Mouse (Mus musculus): Measurements from ENCODE around the gene Spast. TPM values are rescaled to one million over a fixed set of nuclear protein-coding genes. Genes with fewer than 3 reads are reported as not detected.
"Not testable (repeated sequence)": the region's sequence is repeated elsewhere in the genome, so short reads cannot be mapped to it uniquely, and the experiment has no call there.

The Spast gene
- polyA plus RNA-seq, 1 experiment from 2014 or later, result 8.5 TPM

DNA sequence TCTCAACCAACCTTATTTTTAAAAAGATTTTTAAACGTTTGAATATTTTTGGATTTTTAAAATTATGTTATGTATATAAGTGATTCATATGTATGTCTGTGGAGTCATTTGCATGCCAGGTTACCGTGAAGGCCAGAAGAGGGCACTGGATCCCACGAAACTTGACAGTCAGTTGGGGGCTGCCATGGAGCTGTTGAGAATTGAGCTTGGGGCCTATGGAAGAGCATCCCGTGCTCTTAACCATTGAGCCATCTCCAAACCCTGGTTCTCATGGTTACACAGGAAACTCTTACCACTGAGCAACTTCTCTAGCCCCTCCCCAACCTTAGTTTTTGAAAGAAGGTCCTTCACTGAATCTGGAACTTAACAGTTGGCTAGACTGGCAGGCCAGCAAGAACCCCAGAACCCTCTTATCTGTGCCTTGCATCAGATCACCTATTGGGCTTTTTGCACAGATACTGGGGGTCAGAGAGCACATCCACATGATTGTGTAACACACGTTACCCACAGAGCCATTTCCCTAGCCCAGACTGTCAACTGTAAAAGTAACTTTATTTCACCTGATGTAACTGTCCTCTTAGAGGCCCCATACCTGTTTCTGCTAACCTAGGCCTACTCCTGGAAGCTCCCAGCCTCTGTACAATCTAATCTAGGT is 16.3 kb upstream of the Spast start:
- ATAC-seq, result no peak
- Histone ChIP-seq H3K36me3 (ENCODE audit: control insufficient read depth, insufficient read depth, low read length) (no peaks in the 10 kb centered on the region), H3K4me2 (ENCODE audit: low read depth, low read length) (no peak overlapping the region), H3K4me3 (ENCODE audit: low read length) (no peak overlapping the region), H3K27ac (ENCODE audit: low read length) (no peak overlapping the region), H3K4me1 (ENCODE audit: control insufficient read depth, insufficient read depth, low read length) (no peaks in the 10 kb centered on the region), H3K9ac (ENCODE audit: low read depth, low read length) (no peak overlapping the region), H3K27me3 (replicated peaks; ENCODE audit: control insufficient read depth, insufficient read depth, low read length) (no peaks in the 10 kb centered on the region), H3K9me3 (ENCODE audit: control insufficient read depth, low read length) (no peaks in the 10 kb centered on the region)
- WGBS, result 50% methylated on average over 5 of the region's 5 CpGs

DNA sequence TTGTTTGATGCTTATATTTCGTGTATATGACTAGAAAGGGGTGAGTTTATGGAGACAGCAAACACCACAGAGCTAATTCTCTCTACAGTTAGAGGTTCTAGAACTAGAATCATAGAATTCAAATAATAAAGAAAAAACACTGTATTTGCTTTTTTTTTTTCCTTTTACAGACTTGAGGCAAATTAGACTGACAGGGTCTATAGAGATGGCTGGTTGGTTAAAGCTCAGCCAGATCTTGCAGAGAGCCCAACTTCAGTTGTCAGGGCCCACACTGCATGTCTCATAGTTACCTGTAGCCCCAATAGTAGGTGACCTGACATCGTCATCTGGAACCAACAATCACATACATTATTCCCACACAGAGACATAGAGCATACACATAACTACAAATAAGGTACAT is 14.9 kb upstream of the Spast start, which contains the start of gene Dpy30:
TSS of gene Dpy30 (minus strand) at position 101 of the 400 bp plus-strand sequence.
- Histone ChIP-seq H3K9me3 (ENCODE audit: control insufficient read depth, low read length) (no peaks in the 10 kb centered on the region), H3K9ac (ENCODE audit: low read depth, low read length) (no peak within 1 kb of the TSS), H3K36me3 (ENCODE audit: control insufficient read depth, insufficient read depth, low read length) (no peaks in the 10 kb centered on the region), H3K4me2 (ENCODE audit: low read depth, low read length) (no peak within 1 kb of the TSS), H3K27me3 (replicated peaks; ENCODE audit: control insufficient read depth, insufficient read depth, low read length) (no peaks in the 10 kb centered on the region), H3K4me3 (ENCODE audit: low read length) (no peak within 1 kb of the TSS), H3K4me1 (ENCODE audit: control insufficient read depth, insufficient read depth, low read length) (no peaks in the 10 kb centered on the region), H3K27ac (ENCODE audit: low read length) (no peak within 1 kb of the TSS)
- WGBS, result 71% methylated on average over 2 of the region's 2 CpGs
- ATAC-seq, result no peak

- H3K27ac ChIP-seq (ENCODE audit: low read length); H3K4me3 ChIP-seq (ENCODE audit: low read length); H3K27me3 ChIP-seq (replicated peaks; ENCODE audit: control insufficient read depth, insufficient read depth, low read length); H3K4me1 ChIP-seq (ENCODE audit: control insufficient read depth, insufficient read depth, low read length); H3K9me3 ChIP-seq (ENCODE audit: control insufficient read depth, low read length); H3K4me2 ChIP-seq (ENCODE audit: low read depth, low read length); ATAC-seq; H3K9ac ChIP-seq (ENCODE audit: low read depth, low read length); H3K36me3 ChIP-seq (ENCODE audit: control insufficient read depth, insufficient read depth, low read length): not testable (repeated sequence)
- WGBS, result 91% methylated on average over 7 of the region's 7 CpGs
These were observed 11.6 kb upstream of the Spast start for GRCm38 (mm10) chr17:74327195-74327594.

GRCm38 (mm10) chr17:74328146-74328545 is 10.6 kb upstream of the Spast start:
- H3K27me3 ChIP-seq (replicated peaks; ENCODE audit: control insufficient read depth, insufficient read depth, low read length); H3K4me2 ChIP-seq (ENCODE audit: low read depth, low read length); H3K36me3 ChIP-seq (ENCODE audit: control insufficient read depth, insufficient read depth, low read length); H3K9ac ChIP-seq (ENCODE audit: low read depth, low read length); H3K27ac ChIP-seq (ENCODE audit: low read length); ATAC-seq; H3K4me1 ChIP-seq (ENCODE audit: control insufficient read depth, insufficient read depth, low read length); H3K4me3 ChIP-seq (ENCODE audit: low read length); H3K9me3 ChIP-seq (ENCODE audit: control insufficient read depth, low read length): not testable (repeated sequence)
- WGBS, result 48% methylated on average over 2 of the region's 2 CpGs

DNA sequence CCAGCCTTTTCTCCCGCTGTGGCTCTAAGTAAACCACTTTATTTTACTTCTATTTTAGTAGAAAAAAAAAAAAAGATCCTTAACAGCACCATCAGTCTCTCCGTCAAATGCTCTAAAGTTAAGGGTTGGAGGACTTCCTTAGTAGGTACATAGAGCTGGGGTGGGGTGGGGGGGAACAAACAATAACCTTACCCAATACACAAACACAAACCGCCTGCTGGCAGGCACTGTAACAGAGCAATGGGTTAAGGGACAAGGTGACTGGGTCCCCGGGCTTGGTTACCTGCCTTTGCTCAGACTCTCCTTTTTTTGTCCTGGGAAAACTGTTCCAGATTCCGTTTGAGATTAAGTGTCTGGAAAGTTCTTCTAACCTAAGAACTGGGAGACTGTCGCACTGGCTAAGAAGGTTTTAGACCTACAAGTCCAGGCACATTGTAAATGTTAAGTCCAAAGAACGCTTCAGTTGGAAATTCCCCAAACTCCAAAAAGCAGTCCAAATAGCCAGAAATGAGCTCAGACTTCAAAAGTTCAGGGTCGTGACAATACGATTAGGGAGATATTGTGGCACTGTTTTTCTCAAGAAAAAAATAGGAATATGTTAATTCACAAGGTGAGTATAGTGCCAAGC is 7.6 kb upstream of the Spast start:
- ATAC-seq, result no peak
- no peak overlapping the region for H3K27ac ChIP-seq (ENCODE audit: low read length)
- H3K4me1 ChIP-seq (ENCODE audit: control insufficient read depth, insufficient read depth, low read length), result no peaks in the 10 kb centered on the region

GRCm38 (mm10) chr17:74338225-74338931 is 409 bp upstream of the Spast start:
- peak; percentile 98 for ATAC-seq
- under 1% methylated on average over 50 of the region's 50 CpGs for WGBS
- Histone ChIP-seq H3K27me3 (replicated peaks; ENCODE audit: control insufficient read depth, insufficient read depth, low read length) (no peaks in the 10 kb centered on the region), H3K9me3 (ENCODE audit: control insufficient read depth, low read length) (no peaks in the 10 kb centered on the region), H3K27ac (ENCODE audit: low read length) (peak overlapping the region; percentile 96), H3K4me2 (ENCODE audit: low read depth, low read length) (peak overlapping the region; percentile 76), H3K9ac (ENCODE audit: low read depth, low read length) (peak overlapping the region; percentile 91), H3K4me1 (ENCODE audit: control insufficient read depth, insufficient read depth, low read length) (peaks cover 21% of the 10 kb centered on the region), H3K4me3 (ENCODE audit: low read length) (peak overlapping the region; percentile 90), H3K36me3 (ENCODE audit: control insufficient read depth, insufficient read depth, low read length) (no peaks in the 10 kb centered on the region)

More for the DNA sequence above, 7.6 kb upstream of the Spast start:
- no peak overlapping the region for H3K9ac ChIP-seq (ENCODE audit: low read depth, low read length)
- H3K27me3 ChIP-seq (replicated peaks; ENCODE audit: control insufficient read depth, insufficient read depth, low read length), result no peaks in the 10 kb centered on the region
- H3K9me3 ChIP-seq (ENCODE audit: control insufficient read depth, low read length), result no peaks in the 10 kb centered on the region
- WGBS, result 76% methylated on average over 9 of the region's 9 CpGs
- H3K4me3 ChIP-seq (ENCODE audit: low read length), result no peak overlapping the region
- no peaks in the 10 kb centered on the region for H3K36me3 ChIP-seq (ENCODE audit: control insufficient read depth, insufficient read depth, low read length)
- no peak overlapping the region for H3K4me2 ChIP-seq (ENCODE audit: low read depth, low read length)

DNA sequence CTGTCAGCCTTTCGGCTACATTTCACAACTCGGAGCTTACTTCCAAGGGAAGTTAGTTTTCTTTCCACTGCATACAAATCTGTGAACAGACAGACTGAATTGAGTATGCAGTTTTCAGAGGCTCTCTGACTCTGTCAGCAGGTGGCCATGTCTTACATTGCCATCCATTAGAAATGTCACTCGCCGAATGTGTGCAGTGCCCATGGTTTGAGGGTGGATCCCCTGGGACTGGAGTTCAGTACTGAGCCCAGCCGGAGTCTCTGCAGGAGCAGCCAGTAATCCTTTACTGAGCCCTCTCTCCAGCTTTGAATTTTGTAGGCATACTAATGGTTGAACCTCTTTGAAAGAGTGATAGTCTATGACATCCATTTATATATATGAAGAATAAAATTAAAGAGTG is 2.4 kb downstream of the Spast start:
- H3K4me2 ChIP-seq (ENCODE audit: low read depth, low read length), result no peak overlapping the region
- H3K36me3 ChIP-seq (ENCODE audit: control insufficient read depth, insufficient read depth, low read length), result no peaks in the 10 kb centered on the region
- no peak overlapping the region for H3K9ac ChIP-seq (ENCODE audit: low read depth, low read length)
- no peak for ATAC-seq
- H3K4me1 ChIP-seq (ENCODE audit: control insufficient read depth, insufficient read depth, low read length), result peaks cover 21% of the 10 kb centered on the region
- WGBS, result 67% methylated on average over 5 of the region's 5 CpGs
- no peak overlapping the region for H3K4me3 ChIP-seq (ENCODE audit: low read length)
- H3K27ac ChIP-seq (ENCODE audit: low read length), result no peak overlapping the region
- H3K27me3 ChIP-seq (replicated peaks; ENCODE audit: control insufficient read depth, insufficient read depth, low read length), result no peaks in the 10 kb centered on the region
- no peaks in the 10 kb centered on the region for H3K9me3 ChIP-seq (ENCODE audit: control insufficient read depth, low read length)

GRCm38 (mm10) chr17:74363592-74363991 is 24.8 kb downstream of the Spast start:
- Histone ChIP-seq H3K27me3 (replicated peaks; ENCODE audit: control insufficient read depth, insufficient read depth, low read length) (no peaks in the 10 kb centered on the region), H3K9ac (ENCODE audit: low read depth, low read length) (no peak overlapping the region), H3K4me3 (ENCODE audit: low read length) (no peak overlapping the region), H3K4me1 (ENCODE audit: control insufficient read depth, insufficient read depth, low read length) (no peaks in the 10 kb centered on the region), H3K9me3 (ENCODE audit: control insufficient read depth, low read length) (no peaks in the 10 kb centered on the region), H3K27ac (ENCODE audit: low read length) (no peak overlapping the region), H3K4me2 (ENCODE audit: low read depth, low read length) (no peak overlapping the region), H3K36me3 (ENCODE audit: control insufficient read depth, insufficient read depth, low read length) (no peaks in the 10 kb centered on the region)
- WGBS, result 79% methylated on average over 1 of the region's 1 CpGs
- ATAC-seq, result no peak

DNA sequence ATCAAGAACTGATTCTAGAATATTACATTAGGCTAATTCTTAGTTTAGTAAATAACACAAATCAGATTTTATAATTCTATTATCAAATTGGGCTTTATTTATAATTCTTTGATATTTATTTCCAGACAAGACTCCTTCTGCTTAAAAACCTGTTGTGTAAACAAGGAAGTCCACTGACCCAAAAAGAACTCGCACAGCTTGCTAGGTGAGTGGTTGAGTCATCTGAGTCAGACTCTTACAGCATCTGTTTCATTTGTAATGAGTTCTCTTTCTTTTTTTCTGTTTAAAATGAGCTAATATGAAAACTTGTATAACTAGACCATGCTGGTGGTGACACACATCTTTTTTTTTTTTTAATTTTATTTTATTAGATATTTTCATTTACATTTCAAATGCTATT is 38.1 kb downstream of the Spast start:
- H3K9ac ChIP-seq (ENCODE audit: low read depth, low read length), result no peak overlapping the region
- no peak overlapping the region for H3K4me2 ChIP-seq (ENCODE audit: low read depth, low read length)
- 82% methylated on average over 1 of the region's 1 CpGs for WGBS
- peaks cover 3% of the 10 kb centered on the region; the same call in 1 of the 2 replicates for H3K36me3 ChIP-seq (ENCODE audit: control insufficient read depth, insufficient read depth, low read length)
- no peak overlapping the region for H3K27ac ChIP-seq (ENCODE audit: low read length)
- no peak overlapping the region for H3K4me3 ChIP-seq (ENCODE audit: low read length)
- no peaks in the 10 kb centered on the region for H3K27me3 ChIP-seq (replicated peaks; ENCODE audit: control insufficient read depth, insufficient read depth, low read length)
- ATAC-seq, result no peak
- H3K9me3 ChIP-seq (ENCODE audit: control insufficient read depth, low read length), result no peaks in the 10 kb centered on the region
- H3K4me1 ChIP-seq (ENCODE audit: control insufficient read depth, insufficient read depth, low read length), result no peaks in the 10 kb centered on the region

All from intestine, embryonic 16.5 days (tissue).